Mouse (Mus musculus) thymus, adult 2 months (tissue): Measurements from ENCODE around the gene Srsf3. TPM values are rescaled to one million over a fixed set of nuclear protein-coding genes. Genes with fewer than 3 reads are reported as not detected.
A peak's percentile ranks its signal among the peaks of the same experiment; 100 is the strongest.

Experiments used
- DNase-seq: peaks from one replicate; pipeline ENCODE4 v3.0.0; 2021
- H3K27ac ChIP-seq: fragments of 200-500 bp; 2 replicates; pipeline ENCODE4 v1.5.1; 2012; ENCODE audit warnings: low read length, control low read depth; ENCODE audit not compliant: control insufficient read depth, insufficient read depth
- H3K27me3 ChIP-seq: fragments of 200-500 bp; 2 replicates; pipeline ENCODE4 v1.6.1; 2012; ENCODE audit warnings: mild to moderate bottlenecking, low read length, moderate library complexity, mixed read lengths; ENCODE audit not compliant: control insufficient read depth, insufficient read depth
- H3K36me3 ChIP-seq: fragments of 200-500 bp; 2 replicates; pipeline ENCODE4 v1.6.1; 2012; ENCODE audit warnings: mild to moderate bottlenecking, low read length, moderate library complexity; ENCODE audit not compliant: control insufficient read depth, insufficient read depth
- H3K4me1 ChIP-seq: fragments of 200-500 bp; replicated peaks from 2 replicates; pipeline ENCODE4 v1.6.1; 2012; ENCODE audit warnings: low read length; ENCODE audit not compliant: control insufficient read depth, insufficient read depth
- H3K4me3 ChIP-seq: fragments of 200-500 bp; 2 replicates; pipeline ENCODE4 v1.5.1; 2012; ENCODE audit warnings: mild to moderate bottlenecking, low read length, control low read depth, moderate library complexity; ENCODE audit not compliant: control insufficient read depth, insufficient read depth
- CTCF ChIP-seq: fragments of 200-500 bp; IDR thresholded peaks from 2 replicates; pipeline ENCODE4 v1.5.1; 2012; ENCODE audit warnings: mild to moderate bottlenecking, control low read depth, low read length, moderate library complexity, borderline replicate concordance; ENCODE audit not compliant: control insufficient read depth, poor library complexity, insufficient read depth; ENCODE audit errors: extremely low read depth
- POLR2A ChIP-seq: fragments of 200-500 bp; IDR thresholded peaks from 2 replicates; pipeline ENCODE4 v1.6.1; 2012; ENCODE audit warnings: mild to moderate bottlenecking, low read length, control low read depth, moderate library complexity; ENCODE audit not compliant: control insufficient read depth, poor library complexity, insufficient read depth; ENCODE audit errors: extremely low read depth
- WGBS: fragments of 180-500 bp; shearing (Covaris S2); methylation state at CpG from one replicate; pipeline ENCODE4 v1.1.7; 2018; 5-methylcytosine and 5-hydroxymethylcytosine counted together
- polyA plus RNA-seq: library from polyadenylated mRNA; depleted of rRNA; stranded (reverse); fragments of >200 nt; gene quantifications from 2 replicates; pipeline ENCODE4 v1.2.3, GENCODE M21; 2012

Gene Srsf3
- polyA plus RNA-seq, 1 experiment: 544 TPM

DNA sequence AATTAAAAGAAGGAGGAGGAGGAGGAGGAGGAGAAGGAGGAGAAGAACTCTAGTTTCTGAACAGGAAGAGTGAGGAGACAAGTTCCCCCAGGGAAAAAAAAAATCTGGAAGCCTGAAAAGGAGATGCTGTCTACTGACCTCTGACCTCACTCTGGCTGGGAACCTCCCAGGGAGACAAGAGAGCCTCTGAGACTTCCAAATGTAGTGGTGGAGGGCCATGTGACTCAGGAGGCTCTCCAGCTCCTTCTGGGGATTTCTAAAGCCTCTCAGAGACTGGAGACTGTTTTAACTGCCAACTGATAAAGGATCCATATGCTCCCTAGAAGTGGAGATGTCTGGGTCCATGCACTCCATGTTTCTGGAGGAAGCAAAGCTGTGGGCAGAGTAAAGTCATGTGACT, 18.2 kb upstream of the Srsf3 start:
- H3K36me3 ChIP-seq: no peaks in the 10 kb centered on the region
- TF ChIP-seq CTCF: no peak
- no peak for TF ChIP-seq POLR2A
- H3K27ac ChIP-seq: no peak overlapping the region
- no peaks in the 10 kb centered on the region for H3K4me1 ChIP-seq
- H3K4me3 ChIP-seq: no peak overlapping the region
- no peak for DNase-seq
- no peaks in the 10 kb centered on the region for H3K27me3 ChIP-seq

DNA sequence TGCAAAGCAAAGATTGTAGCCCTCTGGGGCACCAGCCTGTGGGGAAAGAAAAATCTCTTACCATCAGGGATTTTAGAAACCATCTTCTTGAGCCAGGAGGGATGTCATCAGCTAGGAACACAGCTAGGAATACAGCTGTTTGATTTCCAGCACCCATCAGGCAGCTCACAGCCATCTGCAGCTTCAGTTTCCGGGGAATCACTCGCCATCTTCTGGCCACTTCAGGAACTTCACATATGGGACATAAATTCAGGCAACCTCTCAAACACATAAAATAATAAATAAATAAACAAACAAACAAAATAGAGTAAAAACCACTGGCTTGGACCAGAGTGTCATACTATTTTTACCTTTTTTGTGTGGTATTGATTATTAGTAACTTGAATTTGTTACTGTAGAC, 16.8 kb upstream of the Srsf3 start:
- no peaks in the 10 kb centered on the region for H3K27me3 ChIP-seq
- WGBS: 37% methylated on average over 2 of the region's 2 CpGs
- H3K27ac ChIP-seq: no peak overlapping the region
- no peaks in the 10 kb centered on the region for H3K36me3 ChIP-seq
- no peak overlapping the region for H3K4me3 ChIP-seq
- no peak; the same call in 1 of the 2 replicates for TF ChIP-seq CTCF
- TF ChIP-seq POLR2A: no peak
- DNase-seq: peak; percentile 66
- H3K4me1 ChIP-seq: no peaks in the 10 kb centered on the region

DNA sequence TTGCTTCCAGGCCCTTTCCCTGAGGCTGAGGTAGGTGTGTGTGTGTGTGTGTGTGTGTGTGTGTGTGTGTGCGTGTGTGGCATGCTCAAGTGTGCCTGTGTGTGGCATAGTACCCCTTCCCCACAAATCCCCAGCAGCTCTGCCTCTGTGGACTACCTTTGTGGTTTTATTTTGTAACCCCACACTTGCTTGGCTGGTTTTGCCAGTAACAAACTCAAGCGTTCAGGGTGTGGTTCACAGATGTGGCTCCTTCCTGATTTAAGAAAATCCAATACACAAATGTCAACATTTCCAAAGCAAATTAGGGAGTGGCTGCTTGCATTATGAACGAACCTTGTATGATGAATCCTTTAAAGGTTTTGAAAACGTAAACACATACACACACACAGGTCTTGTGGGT, 15.7 kb upstream of the Srsf3 start:
- TF ChIP-seq CTCF (no peak), POLR2A (no peak)
- WGBS: 44% methylated on average over 4 of the region's 4 CpGs
- no peaks in the 10 kb centered on the region for H3K36me3 ChIP-seq

DNA sequence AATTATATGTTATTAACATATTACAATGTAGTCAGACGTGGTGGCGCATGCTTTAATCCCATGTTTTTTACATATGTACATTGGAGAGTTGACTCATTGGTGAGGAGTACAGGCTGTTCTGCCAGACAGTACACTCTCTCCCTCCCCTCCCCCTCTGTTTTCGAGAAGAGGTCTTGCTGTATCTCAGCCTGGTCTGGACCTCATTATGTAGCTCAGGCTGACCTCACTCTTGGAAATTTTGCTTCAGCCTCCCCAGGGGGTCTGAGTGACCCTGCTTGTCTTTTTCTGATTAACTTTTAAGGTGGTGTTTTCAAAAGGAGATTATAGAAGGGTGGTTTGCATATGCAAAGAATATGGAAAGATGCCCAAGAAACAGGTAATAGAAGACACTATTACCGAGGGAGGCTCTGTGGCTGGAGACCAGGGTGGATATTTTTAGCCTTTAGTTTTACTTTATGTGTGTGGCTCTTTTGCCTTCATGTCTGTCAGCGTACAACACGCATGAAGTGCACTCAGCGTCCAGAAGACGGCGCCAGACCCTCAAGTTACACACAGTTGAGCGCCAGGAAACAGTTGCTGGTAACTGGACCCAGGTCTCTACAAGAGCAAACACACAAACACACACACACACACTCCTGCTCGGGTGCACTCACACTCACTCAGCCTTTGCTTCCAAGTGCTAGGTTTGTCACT, 14.0 kb upstream of the Srsf3 start:
- no peak overlapping the region for H3K4me3 ChIP-seq
- 80% methylated on average over 11 of the region's 11 CpGs for WGBS
- H3K27ac ChIP-seq: no peak overlapping the region
- peak; percentile 21 for DNase-seq
- no peak for TF ChIP-seq POLR2A
- peak; percentile 61; the same call in 1 of the 2 replicates for TF ChIP-seq CTCF
- H3K4me1 ChIP-seq: peaks cover 3% of the 10 kb centered on the region; the same call in 1 of the 2 replicates
- no peaks in the 10 kb centered on the region for H3K36me3 ChIP-seq
- H3K27me3 ChIP-seq: no peaks in the 10 kb centered on the region

More for the DNA sequence above, 15.7 kb upstream of the Srsf3 start:
- no peak overlapping the region for H3K27ac ChIP-seq
- H3K4me1 ChIP-seq: no peaks in the 10 kb centered on the region
- no peak overlapping the region for H3K4me3 ChIP-seq
- DNase-seq: no peak
- no peaks in the 10 kb centered on the region for H3K27me3 ChIP-seq

DNA sequence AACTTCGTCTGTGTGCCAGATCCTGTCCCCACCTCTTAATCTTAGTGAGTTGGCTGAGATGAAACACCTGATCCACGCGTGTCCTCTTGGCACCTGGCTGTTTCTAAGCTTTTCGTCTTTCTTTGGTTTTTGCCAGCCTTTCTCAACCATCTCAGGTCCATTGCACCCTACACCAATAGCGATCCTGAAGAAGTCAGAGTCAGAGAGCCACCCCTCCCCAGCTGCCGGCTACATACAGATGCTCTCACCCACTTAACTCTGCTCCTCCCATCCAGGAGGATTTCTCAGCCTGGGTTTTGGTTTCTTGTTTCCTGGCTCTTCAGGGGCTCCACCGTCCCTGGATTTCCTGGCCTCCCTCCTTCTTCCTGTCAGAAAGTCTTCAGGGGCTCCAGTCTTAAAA, 13.0 kb upstream of the Srsf3 start:
- Histone ChIP-seq H3K4me1 (peaks cover 8% of the 10 kb centered on the region), H3K27ac (no peak overlapping the region), H3K36me3 (no peaks in the 10 kb centered on the region), H3K27me3 (no peaks in the 10 kb centered on the region), H3K4me3 (no peak overlapping the region)
- TF ChIP-seq CTCF (no peak), POLR2A (no peak)
- 88% methylated on average over 7 of the region's 7 CpGs for WGBS
- DNase-seq: no peak

DNA sequence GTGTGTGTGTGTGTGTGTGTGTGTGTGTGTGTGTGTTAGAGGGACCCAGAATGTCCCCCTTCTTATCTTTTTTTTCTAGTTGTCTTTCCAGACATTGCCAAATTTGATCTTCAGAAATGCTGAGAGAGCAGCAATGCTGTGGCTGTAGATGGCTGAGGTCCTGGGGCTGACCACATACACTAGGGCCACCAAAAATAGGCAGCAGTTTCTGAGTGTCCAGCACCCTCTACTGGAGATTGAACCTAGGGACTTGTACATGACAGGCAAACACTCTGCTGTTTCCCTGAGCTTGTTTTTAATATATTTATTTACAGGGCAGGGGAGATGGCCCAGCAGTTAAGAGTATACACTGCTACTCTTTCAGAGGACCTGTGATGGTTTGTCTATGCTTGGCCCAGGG, 12.0 kb upstream of the Srsf3 start:
- no peaks in the 10 kb centered on the region for H3K36me3 ChIP-seq
- no peak overlapping the region for H3K27ac ChIP-seq
- no peak for TF ChIP-seq CTCF
- TF ChIP-seq POLR2A: no peak
- DNase-seq: no peak
- H3K4me3 ChIP-seq: no peak overlapping the region
- no peaks in the 10 kb centered on the region for H3K27me3 ChIP-seq
- peaks cover 14% of the 10 kb centered on the region for H3K4me1 ChIP-seq
